Mouse (Mus musculus) erythroblast, embryonic 14.5 days (primary cell): ENCODE measurements around the gene Micu1.

ENCODE experiments used
- GATA1 ChIP-seq: IDR thresholded peaks from 2 replicates; pipeline ENCODE4 v1.6.1; 2012; ENCODE audit warnings: low read length, inconsistent platforms, mixed read lengths
- TAL1 ChIP-seq: IDR thresholded peaks from 3 replicates; pipeline ENCODE4 v1.6.1; 2012; ENCODE audit warnings: low read length, inconsistent platforms, mixed read lengths

DNA sequence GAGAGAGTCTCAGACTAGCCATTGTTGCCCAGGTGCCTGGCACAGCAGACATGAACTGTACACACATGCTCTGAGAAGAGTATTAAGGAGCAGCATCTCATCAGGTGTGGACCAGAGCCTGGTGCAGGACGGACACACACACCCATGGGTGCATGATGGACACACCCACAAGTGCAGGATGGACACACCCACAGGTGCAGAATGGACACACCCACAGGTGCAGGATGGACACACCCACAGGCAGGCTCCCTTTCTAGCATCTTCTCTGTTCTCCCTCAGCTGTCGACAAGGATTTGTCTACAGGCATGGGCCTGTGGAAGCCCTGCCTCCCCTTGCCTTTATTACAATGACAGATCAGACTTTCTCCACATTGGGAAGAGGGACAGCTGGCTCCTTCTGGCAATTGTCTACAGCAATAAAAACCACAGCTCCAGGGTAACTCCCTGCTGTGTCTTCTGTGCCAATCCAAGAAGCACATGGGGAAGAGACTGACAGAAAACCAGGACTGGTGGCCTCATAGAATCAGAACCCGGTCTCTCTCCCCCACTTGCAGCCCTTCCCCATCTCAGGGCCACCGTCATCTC, 107.8 kb downstream of the Micu1 start:
- TF ChIP-seq GATA1 (no peak), TAL1 (no peak)
